Mouse (Mus musculus) neural tube, embryonic 14.5 days (tissue): ENCODE measurements around the gene Bmpr1b. TPM values are rescaled to one million over a fixed set of nuclear protein-coding genes. Genes with fewer than 3 reads are reported as not detected.

Experiments
- ATAC-seq: fragments of 200-750 bp; cut with Nextera tagmentation; 2 replicates; pipeline ENCODE4 v1.8.0; 2017; ENCODE audit warnings: low read depth, mild to moderate bottlenecking, moderate TSS enrichment, moderate library complexity
- H3K27ac ChIP-seq: fragments of 300-500 bp; sonication (generic); 2 replicates; pipeline ENCODE4 v1.5.1; 2014; ENCODE audit warnings: low read depth, mild to moderate bottlenecking, control low read depth, low read length, moderate library complexity, mixed read lengths
- H3K27me3 ChIP-seq: fragments of 300-500 bp; sonication (generic); 2 replicates; pipeline ENCODE4 v1.6.1; 2014; ENCODE audit warnings: low read length; ENCODE audit not compliant: control insufficient read depth, insufficient read depth
- H3K36me3 ChIP-seq: fragments of 300-500 bp; sonication (generic); 2 replicates; pipeline ENCODE4 v1.6.1; 2014; ENCODE audit warnings: low read length, mixed read lengths; ENCODE audit not compliant: control insufficient read depth, insufficient read depth
- H3K4me1 ChIP-seq: fragments of 300-500 bp; sonication (generic); 2 replicates; pipeline ENCODE4 v1.6.1; 2014; ENCODE audit warnings: low read length; ENCODE audit not compliant: control insufficient read depth, insufficient read depth
- H3K4me2 ChIP-seq: fragments of 300-500 bp; sonication (generic); 2 replicates; pipeline ENCODE4 v1.6.1; 2014; ENCODE audit warnings: mild to moderate bottlenecking, low read depth, low read length, control low read depth
- H3K4me3 ChIP-seq: fragments of 300-500 bp; sonication (generic); 2 replicates; pipeline ENCODE4 v1.5.1; 2014; ENCODE audit warnings: low read depth, low read length, control low read depth, mixed read lengths
- H3K9ac ChIP-seq: fragments of 300-500 bp; sonication (generic); replicated peaks from 2 replicates; pipeline ENCODE4 v1.6.1; 2014; ENCODE audit warnings: low read depth, mild to moderate bottlenecking, control low read depth, low read length, mixed read lengths
- H3K9me3 ChIP-seq: fragments of 300-500 bp; sonication (generic); 2 replicates; pipeline ENCODE4 v1.6.1; 2016; ENCODE audit warnings: low read length; ENCODE audit not compliant: control insufficient read depth
- WGBS: fragments of 180-500 bp; shearing (Covaris S2); extraction: QIAGEN DNeasy Blood & Tissue Kit; methylation state at CpG from one replicate; pipeline ENCODE4 v1.1.7; 2014; 5-methylcytosine and 5-hydroxymethylcytosine counted together
- polyA plus RNA-seq: library from polyadenylated mRNA; unstranded; fragments of >200 nt; fragmentation: Nextera tagmentation; extraction: Ambion mirVana; gene quantifications from 2 replicates; pipeline ENCODE4 v1.2.1, GENCODE M21; 2014

The Bmpr1b gene
- polyA plus RNA-seq, 1 experiment from 2014 or later, result 8.2 TPM

DNA sequence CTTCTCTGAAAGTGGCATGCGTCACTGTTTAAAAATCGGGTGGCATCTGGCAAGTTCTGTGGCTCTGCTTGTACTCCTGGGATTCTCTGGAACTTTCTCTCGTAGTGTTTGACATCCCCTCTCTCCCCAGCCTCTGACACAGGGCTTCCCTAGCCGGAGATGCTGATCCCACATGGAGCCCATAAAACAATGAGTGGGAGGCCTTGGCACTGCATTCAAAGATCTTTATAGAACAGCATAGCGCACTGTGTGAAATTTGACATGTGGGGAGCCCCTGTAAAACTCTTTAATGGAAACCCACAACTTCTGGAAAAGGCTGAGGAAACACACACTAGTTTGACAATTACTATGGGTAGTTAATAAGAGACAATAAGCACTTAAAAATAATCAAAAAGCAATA lies 126.2 kb downstream of the Bmpr1b start:
- no peak overlapping the region for H3K4me2 ChIP-seq
- no peaks in the 10 kb centered on the region for H3K27me3 ChIP-seq
- WGBS, result 73% methylated on average over 5 of the region's 5 CpGs
- no peaks in the 10 kb centered on the region for H3K9me3 ChIP-seq
- H3K9ac ChIP-seq, result no peak overlapping the region
- ATAC-seq, result no peak
- no peak overlapping the region for H3K4me3 ChIP-seq
- H3K36me3 ChIP-seq, result no peaks in the 10 kb centered on the region
- H3K27ac ChIP-seq, result no peak overlapping the region
- no peaks in the 10 kb centered on the region for H3K4me1 ChIP-seq

DNA sequence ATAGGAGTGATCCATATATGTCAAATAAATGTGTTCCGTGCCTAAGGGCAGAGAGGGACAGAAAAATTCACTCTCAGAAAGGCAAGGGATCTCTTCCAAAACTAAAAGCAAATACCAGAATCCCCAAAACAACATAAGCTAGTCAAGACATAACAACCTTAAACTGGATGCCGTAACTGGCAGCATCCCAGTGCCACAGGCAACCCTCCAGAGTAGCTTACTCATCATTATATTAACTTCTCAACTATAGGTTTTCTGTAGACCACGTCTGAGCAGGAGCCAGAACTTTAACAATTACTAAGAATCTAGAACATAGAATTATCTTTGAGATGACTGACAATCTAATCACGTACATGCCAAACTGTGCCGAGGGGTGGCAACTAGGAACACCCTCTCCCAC lies 128.9 kb downstream of the Bmpr1b start:
- no peak overlapping the region for H3K9ac ChIP-seq
- no peak overlapping the region for H3K4me2 ChIP-seq
- H3K27me3 ChIP-seq, result no peaks in the 10 kb centered on the region
- no peak overlapping the region for H3K4me3 ChIP-seq
- H3K4me1 ChIP-seq, result no peaks in the 10 kb centered on the region
- no peaks in the 10 kb centered on the region for H3K9me3 ChIP-seq
- H3K36me3 ChIP-seq, result no peaks in the 10 kb centered on the region
- no peak overlapping the region for H3K27ac ChIP-seq
- ATAC-seq, result no peak
- WGBS, result 93% methylated on average over 5 of the region's 5 CpGs

DNA sequence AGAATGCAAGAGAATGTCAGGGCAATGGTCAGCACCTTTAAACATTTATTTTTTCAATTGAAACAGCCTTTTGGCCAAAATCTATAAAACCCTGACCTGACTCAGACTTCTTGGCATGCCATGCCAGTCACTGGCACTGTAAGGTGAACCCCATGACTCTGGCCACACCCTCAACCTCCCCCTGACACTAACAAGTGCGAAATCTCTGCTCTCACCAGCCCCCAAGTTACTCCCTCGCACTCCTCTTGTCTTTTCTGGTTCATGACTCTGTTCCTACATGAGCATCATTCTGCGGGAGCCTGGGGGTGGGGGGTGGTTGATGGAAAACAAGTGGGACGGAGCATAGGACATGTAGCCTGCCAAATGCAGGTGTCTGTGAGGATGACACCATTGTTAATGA lies 135.1 kb downstream of the Bmpr1b start:
- H3K9ac ChIP-seq, result no peak overlapping the region
- H3K36me3 ChIP-seq, result no peaks in the 10 kb centered on the region
- no peak for ATAC-seq
- H3K27me3 ChIP-seq, result no peaks in the 10 kb centered on the region
- H3K9me3 ChIP-seq, result no peaks in the 10 kb centered on the region
- no peak overlapping the region for H3K4me3 ChIP-seq
- H3K27ac ChIP-seq, result no peak overlapping the region
- H3K4me2 ChIP-seq, result no peak overlapping the region
- H3K4me1 ChIP-seq, result no peaks in the 10 kb centered on the region
- 55% methylated on average over 4 of the region's 4 CpGs for WGBS

DNA sequence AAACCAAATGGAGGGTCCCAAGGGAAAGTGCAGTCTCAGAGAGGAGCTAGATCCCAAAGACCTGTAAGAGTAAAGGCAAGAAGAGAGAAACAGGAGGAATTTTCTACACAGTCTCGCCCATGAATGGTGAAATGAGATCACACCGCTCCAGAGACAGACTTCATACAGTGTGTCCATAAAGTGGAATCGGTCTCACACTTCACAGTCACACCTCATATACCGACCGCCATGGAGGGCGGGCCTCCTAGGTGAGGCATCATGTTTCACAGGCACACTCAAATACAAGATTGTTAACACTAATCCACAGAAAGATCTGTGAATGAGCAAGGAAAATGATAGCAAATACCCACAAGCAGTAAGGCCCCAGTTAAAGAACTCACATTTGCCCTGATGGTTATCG lies 149.5 kb downstream of the Bmpr1b start:
- Histone ChIP-seq H3K4me3 (no peak overlapping the region), H3K4me1 (no peaks in the 10 kb centered on the region), H3K27me3 (no peaks in the 10 kb centered on the region), H3K9ac (no peak overlapping the region), H3K4me2 (no peak overlapping the region), H3K27ac (no peak overlapping the region), H3K9me3 (no peaks in the 10 kb centered on the region), H3K36me3 (no peaks in the 10 kb centered on the region)
- WGBS, result 86% methylated on average over 7 of the region's 7 CpGs
- ATAC-seq, result no peak

DNA sequence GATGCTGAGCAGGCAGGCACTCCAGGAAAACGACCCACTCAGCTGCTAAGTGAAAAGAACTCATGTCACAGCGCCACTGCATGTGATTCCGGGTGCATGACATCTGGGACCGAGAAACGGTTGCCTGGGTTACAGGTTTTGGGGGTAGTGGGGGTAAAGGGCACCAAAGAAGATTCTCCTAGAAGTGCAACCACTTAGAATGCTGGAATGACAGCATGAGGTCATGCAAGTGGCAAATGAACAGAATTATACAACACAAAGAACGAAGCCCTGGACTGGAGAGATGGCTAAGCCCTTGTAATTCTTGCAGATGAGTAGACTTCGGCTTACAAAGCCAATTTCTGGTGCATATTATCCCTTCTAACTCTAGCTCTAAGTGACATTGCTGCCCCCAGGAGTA lies 184.7 kb downstream of the Bmpr1b start:
- WGBS, result 42% methylated on average over 7 of the region's 7 CpGs
- H3K36me3 ChIP-seq, result no peaks in the 10 kb centered on the region
- H3K27me3 ChIP-seq, result no peaks in the 10 kb centered on the region
- H3K9ac ChIP-seq, result no peak overlapping the region
- no peak for ATAC-seq
- H3K27ac ChIP-seq, result no peak overlapping the region
- H3K4me1 ChIP-seq, result no peaks in the 10 kb centered on the region; the same call in 1 of the 2 replicates
- no peaks in the 10 kb centered on the region for H3K9me3 ChIP-seq
- no peak overlapping the region for H3K4me3 ChIP-seq
- no peak overlapping the region for H3K4me2 ChIP-seq

DNA sequence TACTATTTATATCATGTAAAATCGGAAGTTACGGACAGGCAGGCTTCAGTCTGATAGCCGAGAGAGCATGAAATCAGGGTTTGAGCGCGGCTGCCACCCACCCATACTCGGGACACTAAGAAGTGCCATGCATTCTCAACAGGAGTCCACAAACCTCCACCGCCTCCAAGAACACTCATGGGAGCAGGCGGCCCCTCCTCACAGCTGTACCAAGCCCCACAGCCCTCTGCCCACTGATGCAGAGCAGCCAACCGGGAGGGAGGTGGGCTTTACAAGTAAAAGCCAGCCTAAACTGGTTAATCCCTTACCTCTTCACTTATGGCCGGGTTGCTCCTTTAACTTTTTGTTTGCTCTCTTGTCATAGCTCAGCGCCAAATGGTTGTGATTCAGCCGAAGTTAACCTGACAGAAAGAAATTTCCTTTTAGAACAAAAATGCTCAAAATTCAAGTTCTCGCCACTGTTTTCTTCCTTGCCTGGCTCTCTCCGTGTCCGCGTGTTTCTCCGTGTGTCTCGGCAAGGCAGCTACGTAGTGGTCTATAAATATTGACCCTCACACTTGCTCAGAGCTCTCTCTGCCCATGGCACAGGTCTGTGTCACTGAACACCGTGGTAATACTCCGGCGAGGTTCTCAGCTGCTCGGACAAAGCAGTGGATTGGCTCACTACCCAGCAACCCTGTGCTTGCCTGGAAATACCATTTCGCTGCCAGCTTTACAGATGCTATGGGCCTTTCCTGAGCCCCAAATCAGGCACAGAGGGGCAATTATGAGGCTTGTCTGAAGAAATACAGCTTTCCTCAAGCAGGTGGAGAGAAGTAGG lies 187.4 kb downstream of the Bmpr1b start:
- Histone ChIP-seq H3K27me3 (no peaks in the 10 kb centered on the region), H3K4me3 (peak overlapping the region; percentile 8; the same call in 1 of the 2 replicates), H3K36me3 (no peaks in the 10 kb centered on the region), H3K4me1 (no peaks in the 10 kb centered on the region; the same call in 1 of the 2 replicates), H3K4me2 (peak overlapping the region; percentile 26; the same call in 1 of the 2 replicates), H3K9me3 (no peaks in the 10 kb centered on the region), H3K9ac (no peak overlapping the region), H3K27ac (peak overlapping the region; percentile 34)
- ATAC-seq, result peak; percentile 80; the same call in 1 of the 2 replicates
- 68% methylated on average over 24 of the region's 24 CpGs for WGBS

DNA sequence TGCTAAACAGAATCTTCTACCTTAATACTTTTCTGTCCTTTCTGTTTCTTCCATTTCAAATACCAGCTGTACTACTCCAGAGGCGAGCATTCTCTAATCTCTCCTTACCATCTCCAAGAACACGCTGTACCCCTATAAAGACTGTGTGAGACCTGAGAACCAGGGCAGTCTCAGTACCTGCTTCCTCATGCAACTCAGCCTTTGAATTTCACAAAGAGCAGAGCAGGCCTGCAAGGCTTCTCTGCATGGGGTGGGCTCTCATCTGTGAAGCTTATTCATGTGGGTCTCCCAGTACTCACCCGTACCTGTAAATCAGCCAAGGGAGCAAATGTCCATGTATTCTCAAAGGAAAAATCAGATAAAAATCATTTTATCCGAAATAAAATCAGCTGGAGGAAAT lies 203.0 kb downstream of the Bmpr1b start:
- WGBS, result 53% methylated on average over 4 of the region's 4 CpGs
- H3K27ac ChIP-seq, result no peak overlapping the region
- no peak for ATAC-seq
- H3K9ac ChIP-seq, result no peak overlapping the region
- H3K9me3 ChIP-seq, result no peaks in the 10 kb centered on the region
- no peak overlapping the region for H3K4me3 ChIP-seq
- H3K4me1 ChIP-seq, result no peaks in the 10 kb centered on the region
- H3K4me2 ChIP-seq, result no peak overlapping the region
- H3K36me3 ChIP-seq, result no peaks in the 10 kb centered on the region
- no peaks in the 10 kb centered on the region for H3K27me3 ChIP-seq

DNA sequence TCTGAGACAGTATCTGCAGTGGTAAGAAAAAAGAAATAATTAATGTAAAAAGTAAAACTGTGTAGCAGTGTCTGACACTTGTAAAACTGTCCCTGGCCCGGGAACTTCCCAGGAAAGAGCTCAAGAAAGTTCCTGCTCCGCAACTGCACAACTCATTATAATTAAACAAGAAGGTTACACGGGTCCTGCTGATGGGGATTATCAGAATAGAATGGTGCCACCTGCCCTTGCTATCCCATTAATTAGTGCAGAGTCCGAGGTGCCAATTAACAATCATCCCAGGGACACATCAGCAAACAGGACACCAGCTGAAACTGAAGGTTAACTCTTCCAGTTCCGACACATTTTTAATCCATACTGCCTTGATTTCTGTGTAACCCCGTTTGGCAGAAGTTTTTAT lies 216.3 kb downstream of the Bmpr1b start:
- Histone ChIP-seq H3K4me1 (no peaks in the 10 kb centered on the region), H3K4me3 (no peak overlapping the region), H3K27me3 (no peaks in the 10 kb centered on the region), H3K36me3 (no peaks in the 10 kb centered on the region), H3K9me3 (no peaks in the 10 kb centered on the region), H3K4me2 (no peak overlapping the region), H3K27ac (no peak overlapping the region), H3K9ac (no peak overlapping the region)
- 42% methylated on average over 6 of the region's 6 CpGs for WGBS
- ATAC-seq, result no peak

DNA sequence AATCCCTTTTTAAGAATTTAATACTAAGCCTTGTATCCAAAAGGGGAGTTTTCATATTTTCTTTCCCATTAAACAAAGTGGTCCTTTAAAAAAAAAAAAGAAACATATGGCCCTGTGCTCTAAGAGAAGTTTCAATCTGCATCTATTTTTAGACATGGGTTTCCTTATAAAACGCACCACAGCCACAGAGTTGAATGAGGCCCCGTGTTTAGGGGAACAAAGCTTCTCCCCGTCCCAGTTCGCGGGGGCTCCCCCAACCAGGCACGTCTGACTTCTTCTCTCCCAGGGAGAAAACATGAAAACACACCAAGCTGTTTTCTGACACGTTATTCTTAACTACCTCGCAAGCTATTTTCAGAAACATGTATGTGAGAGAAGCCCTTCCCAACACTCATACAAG lies 218.6 kb downstream of the Bmpr1b start:
- 79% methylated on average over 8 of the region's 8 CpGs for WGBS
- H3K27ac ChIP-seq, result no peak overlapping the region
- no peak overlapping the region for H3K9ac ChIP-seq
- H3K9me3 ChIP-seq, result no peaks in the 10 kb centered on the region
- no peak for ATAC-seq
- no peak overlapping the region for H3K4me2 ChIP-seq
- no peaks in the 10 kb centered on the region for H3K27me3 ChIP-seq
- no peaks in the 10 kb centered on the region for H3K36me3 ChIP-seq
- no peak overlapping the region for H3K4me3 ChIP-seq
- no peaks in the 10 kb centered on the region for H3K4me1 ChIP-seq
